Mouse (Mus musculus): Measurements from ENCODE around the gene Mrpl34.

Gene Mrpl34

GRCm38 (mm10) chr8:71469411-71469810, 4.7 kb downstream of the Mrpl34 start:
- peak; percentile 38 for DNase-seq

GRCm38 (mm10) chr8:71470146-71470912, 5.6 kb downstream of the Mrpl34 start:
- no peak for DNase-seq

GRCm38 (mm10) chr8:71470913-71471255, 6.1 kb downstream of the Mrpl34 start:
- no peak for DNase-seq

GRCm38 (mm10) chr8:71471861-71472260, 7.1 kb downstream of the Mrpl34 start:
- DNase-seq: no peak

- DNase-seq: no peak
Measured at GRCm38 (mm10) chr8:71472601-71473386, 8.0 kb downstream of the Mrpl34 start.

GRCm38 (mm10) chr8:71474344-71474743, 9.6 kb downstream of the Mrpl34 start:
- no peak for DNase-seq

GRCm38 (mm10) chr8:71474785-71475701, 10.3 kb downstream of the Mrpl34 start:
- no peak for DNase-seq

GRCm38 (mm10) chr8:71475702-71476075, 10.9 kb downstream of the Mrpl34 start:
- DNase-seq: no peak

GRCm38 (mm10) chr8:71476099-71476940, 11.6 kb downstream of the Mrpl34 start:
- DNase-seq: peak; percentile 85

GRCm38 (mm10) chr8:71477196-71477845, 12.6 kb downstream of the Mrpl34 start:
- no peak for DNase-seq

GRCm38 (mm10) chr8:71478943-71479342, 14.2 kb downstream of the Mrpl34 start:
- DNase-seq: no peak

GRCm38 (mm10) chr8:71483932-71484331, 19.2 kb downstream of the Mrpl34 start:
- DNase-seq: peak; percentile 42

- no peak for DNase-seq
Measured at GRCm38 (mm10) chr8:71484736-71485135, 20.0 kb downstream of the Mrpl34 start.

- DNase-seq: peak; percentile 84
Measured at GRCm38 (mm10) chr8:71485142-71486135, 20.7 kb downstream of the Mrpl34 start, which contains the start of gene Ano8. Gene Ano8, minus strand, starts transcription at chr8:71485963.

GRCm38 (mm10) chr8:71486136-71486529, 21.4 kb downstream of the Mrpl34 start:
- peak; percentile 28 for DNase-seq

GRCm38 (mm10) chr8:71487691-71488445, 23.1 kb downstream of the Mrpl34 start, which contains the start of gene Gtpbp3:
Gene Gtpbp3, plus strand, starts transcription at chr8:71488103.
- peak; percentile 90 for DNase-seq

GRCm38 (mm10) chr8:71488454-71488853, 23.7 kb downstream of the Mrpl34 start:
- DNase-seq: peak; percentile 86

GRCm38 (mm10) chr8:71495039-71495438, 30.3 kb downstream of the Mrpl34 start:
- DNase-seq: peak; percentile 89

GRCm38 (mm10) chr8:71495811-71496210, 31.1 kb downstream of the Mrpl34 start:
- peak; percentile 26 for DNase-seq

Data from kidney, adult 18-20 months (tissue).